Mouse (Mus musculus): ENCODE results near the gene Mylpf. TPM values are rescaled to one million over a fixed set of nuclear protein-coding genes. Genes with fewer than 3 reads are reported as not detected.
A peak's percentile ranks its signal among the peaks of the same experiment; 100 is the strongest.

Gene Mylpf
- total and polyA plus RNA-seq, 3 experiments = 3.0 to 5.2 (median 3.2) TPM

- Histone ChIP-seq H3K79me2 (replicated peaks; ENCODE audit: control insufficient read depth, extremely low read depth, insufficient read depth, poor library complexity, severe bottlenecking) (no peaks in the 10 kb centered on the region), H3K27ac (ENCODE audit: insufficient read depth, low read depth) (peak overlapping the region; percentile 100), H3K36me3 (replicated peaks in 1 of 2; ENCODE audit: control insufficient read depth in 1 of 2, insufficient read depth in 1 of 2, low read length in 1 of 2) (peaks cover 11 to 42% of the 10 kb centered on the region in 2 experiments), H3K9ac (ENCODE audit: insufficient read depth, low read depth) (0 out of 2 replicates have a peak overlapping the region, but pooled peaks have one; percentile 37), H3K9me3 (replicated peaks; ENCODE audit: low read length) (peaks cover 22% of the 10 kb centered on the region), H3K4me1 (ENCODE audit: control insufficient read depth in 1 of 2, insufficient read depth in 2 of 2) (peaks cover 10 to 31% of the 10 kb centered on the region in 2 experiments), H3K4me3 (replicated peaks in 1 of 3; ENCODE audit: low read depth in 2 of 3, low read length in 2 of 3, poor library complexity in 1 of 3) (no peak overlapping the region), H3K4me2 (ENCODE audit: insufficient read depth, low read depth, poor library complexity, severe bottlenecking) (peak overlapping the region; percentile 39), H3K27me3 (replicated peaks) (no peaks in the 10 kb centered on the region)
- dilution Hi-C loops (cut with MboI; ENCODE audit: extremely low pct_ligation_motif_present, extremely low pct_unique_long_range_greater_than_20kb, low sequenced_read_pairs) = no loop called here
- in situ Hi-C loops (cut with MboI; ENCODE audit: low pct_ligation_motif_present, low pct_unique_long_range_greater_than_20kb, low sequenced_read_pairs) = no loop called here
- peak; percentile 83 for DNase-seq (ENCODE audit: extremely low read depth)
- TF ChIP-seq RAD21 (IDR thresholded peaks at IDR 0.05; ENCODE audit: low read depth, low read length) = no peak
- no peak; the same call in 1 of the 2 replicates for TF ChIP-seq JUND (conservative IDR thresholded peaks at IDR 0.05; ENCODE audit: low read depth, low read length)
- TF ChIP-seq MAX (IDR thresholded peaks at IDR 0.05; ENCODE audit: low read length) = peak; percentile 90; the same call in 1 of the 2 replicates
- peak; percentile 85 for TF ChIP-seq BHLHE40 (IDR thresholded peaks at IDR 0.05; ENCODE audit: low read depth, low read length)
- TF ChIP-seq ELF1 (IDR thresholded peaks at IDR 0.05; ENCODE audit: low read depth, low read length) = peak; percentile 64; the same call in 1 of the 2 replicates
- peak; percentile 78; the same call in 1 of the 2 replicates for TF ChIP-seq ZMIZ1 (IDR thresholded peaks at IDR 0.05; ENCODE audit: low read depth, low read length)
- no peak for TF ChIP-seq ZNF384 (IDR thresholded peaks at IDR 0.05; ENCODE audit: low read depth, low read length)
- 0 out of 2 replicates have a peak, but pooled peaks have one; percentile 16 for TF ChIP-seq HCFC1 (IDR thresholded peaks at IDR 0.05; ENCODE audit: low read depth, low read length)
- no peak for TF ChIP-seq GABPA (IDR thresholded peaks at IDR 0.05; ENCODE audit: insufficient replicate concordance, low read depth, low read length)
- TF ChIP-seq MEF2A (IDR thresholded peaks at IDR 0.05; ENCODE audit: borderline replicate concordance, low read depth, low read length) = 0 out of 2 replicates have a peak, but pooled peaks have one; percentile 65
- no peak for TF ChIP-seq USF1 (IDR thresholded peaks at IDR 0.05; ENCODE audit: low read depth, low read length)
- no peak for TF ChIP-seq RCOR1 (conservative IDR thresholded peaks at IDR 0.05; ENCODE audit: low read depth, low read length)
- TF ChIP-seq EP300 (IDR thresholded peaks at IDR 0.05; ENCODE audit: low read length) = peak; percentile 73
- TF ChIP-seq SMC3 (IDR thresholded peaks at IDR 0.05; ENCODE audit: low read depth, low read length) = no peak
- TF ChIP-seq CHD2 (IDR thresholded peaks at IDR 0.05; ENCODE audit: low read length) = peak; percentile 59; the same call in 1 of the 2 replicates
- peak; percentile 77 for TF ChIP-seq TCF12 (IDR thresholded peaks at IDR 0.05; ENCODE audit: low read depth, low read length)
- TF ChIP-seq MAFK (IDR thresholded peaks at IDR 0.05; ENCODE audit: insufficient replicate concordance, low read length) = peak; percentile 48; the same call in 1 of the 2 replicates
- TF ChIP-seq KAT2A (IDR thresholded peaks at IDR 0.05; ENCODE audit: insufficient replicate concordance, low read length) = 0 out of 2 replicates have a peak, but pooled peaks have one; percentile 28
- TF ChIP-seq JUN (IDR thresholded peaks at IDR 0.05; ENCODE audit: insufficient read depth, low read depth, low read length) = peak; percentile 14; the same call in 1 of the 2 replicates
- TF ChIP-seq USF2 (conservative IDR thresholded peaks at IDR 0.05; ENCODE audit: low read depth, low read length) = no peak
- 0 out of 2 replicates have a peak, but pooled peaks have one; percentile 31 for TF ChIP-seq TBP (conservative IDR thresholded peaks at IDR 0.05; ENCODE audit: low read depth, low read length)
- TF ChIP-seq MYC (IDR thresholded peaks at IDR 0.05; ENCODE audit: low read depth, low read length) = peak; percentile 87
- no peak for TF ChIP-seq UBTF (IDR thresholded peaks at IDR 0.05; ENCODE audit: low read depth, low read length)
- peak; percentile 79 for TF ChIP-seq SIN3A (IDR thresholded peaks at IDR 0.05; ENCODE audit: low read length)
- no peak for TF ChIP-seq PAX5 (IDR thresholded peaks at IDR 0.05; ENCODE audit: low read length)
- TF ChIP-seq MAZ (IDR thresholded peaks at IDR 0.05; ENCODE audit: low read depth, low read length) = peak; percentile 55
- TF ChIP-seq IRF4 (IDR thresholded peaks at IDR 0.05; ENCODE audit: low read depth, low read length) = peak; percentile 41; the same call in 1 of the 2 replicates
- TF ChIP-seq CTCF (conservative IDR thresholded peaks at IDR 0.05 in 1 of 2, IDR thresholded peaks at IDR 0.05 in 1 of 2; ENCODE audit: low read depth in 2 of 2, low read length in 2 of 2) = no peak
- TF ChIP-seq POLR2AphosphoS2 (IDR thresholded peaks at IDR 0.05; ENCODE audit: low read depth, low read length) = no peak
- TF ChIP-seq NELFE (IDR thresholded peaks at IDR 0.05; ENCODE audit: low read depth, low read length) = 0 out of 2 replicates have a peak, but pooled peaks have one; percentile 25
- TF ChIP-seq CHD1 (IDR thresholded peaks at IDR 0.05; ENCODE audit: low read depth, low read length) = peak; percentile 72; the same call in 1 of the 2 replicates
- TF ChIP-seq ETS1 (conservative IDR thresholded peaks at IDR 0.05; ENCODE audit: low read depth, low read length) = peak; percentile 70
- TF ChIP-seq MXI1 (IDR thresholded peaks at IDR 0.05; ENCODE audit: low read depth, low read length) = peak; percentile 84
- no peak for TF ChIP-seq ZC3H11A (IDR thresholded peaks at IDR 0.05; ENCODE audit: low read depth, low read length)
- 0 out of 2 replicates have a peak, but pooled peaks have one; percentile 14 for TF ChIP-seq E2F4 (IDR thresholded peaks at IDR 0.05; ENCODE audit: insufficient replicate concordance, low read depth, low read length)
- TF ChIP-seq ZKSCAN1 (IDR thresholded peaks at IDR 0.05; ENCODE audit: borderline replicate concordance, low read depth, low read length) = no peak
- TF ChIP-seq POLR2A (IDR thresholded peaks at IDR 0.05; ENCODE audit: low read depth, low read length) = peak; percentile 37
These were observed 42.8 kb upstream of the Mylpf start for GRCm38 (mm10) chr7:127165607-127166493.

Measured in CH12.LX (cell line).